Mouse (Mus musculus): Measurements from ENCODE around the gene Pde2a.

GRCm38 (mm10) chr7:101483498-101484115 is 62.1 kb downstream of the Pde2a start:
- no peak for TF ChIP-seq POLR2A (IDR thresholded peaks at IDR 0.05; ENCODE audit: low read depth, low read length)
- no peak for TF ChIP-seq CTCF (conservative IDR thresholded peaks at IDR 0.05 in 1 of 2, IDR thresholded peaks at IDR 0.05 in 1 of 2; ENCODE audit: low read depth in 2 of 2, low read length in 2 of 2)
- TF ChIP-seq ZNF384 (IDR thresholded peaks at IDR 0.05; ENCODE audit: low read depth, low read length), result no peak
- TF ChIP-seq E2F4 (IDR thresholded peaks at IDR 0.05; ENCODE audit: insufficient replicate concordance, low read depth, low read length), result no peak
- TF ChIP-seq MYC (IDR thresholded peaks at IDR 0.05; ENCODE audit: low read depth, low read length), result no peak
- TF ChIP-seq EP300 (IDR thresholded peaks at IDR 0.05; ENCODE audit: low read length), result no peak
- TF ChIP-seq TBP (conservative IDR thresholded peaks at IDR 0.05; ENCODE audit: low read depth, low read length), result no peak
- TF ChIP-seq SMC3 (IDR thresholded peaks at IDR 0.05; ENCODE audit: low read depth, low read length), result no peak
- TF ChIP-seq GABPA (IDR thresholded peaks at IDR 0.05; ENCODE audit: insufficient replicate concordance, low read depth, low read length), result no peak

All from CH12.LX (cell line).